Mouse (Mus musculus) ZHBTc4 (cell line): ENCODE results near the gene Usp50.
A peak's percentile ranks its signal among the peaks of the same experiment; 100 is the strongest.

ENCODE experiments used
- DNase-seq: peaks from one replicate; pipeline ENCODE4 v3.0.0-alpha.2; 2011; ENCODE audit warnings: low read depth, low spot score

Gene Usp50

GRCm38 (mm10) chr2:126783370-126783769, at the start of gene Usp50:
TSS of gene Usp50 (minus strand) at chr2:126783470.
- DNase-seq, result no peak

- no peak for DNase-seq
Measured at GRCm38 (mm10) chr2:126817414-126817813, 34.1 kb upstream of the Usp50 start.

GRCm38 (mm10) chr2:126816644-126817347, 33.5 kb upstream of the Usp50 start:
- DNase-seq, result no peak

- DNase-seq, result no peak
Measured at GRCm38 (mm10) chr2:126815822-126816221, 32.6 kb upstream of the Usp50 start.

- DNase-seq, result no peak
Measured at GRCm38 (mm10) chr2:126801980-126802379, 18.7 kb upstream of the Usp50 start.

GRCm38 (mm10) chr2:126798455-126798854, 15.2 kb upstream of the Usp50 start:
- no peak for DNase-seq

GRCm38 (mm10) chr2:126795708-126796107, 12.4 kb upstream of the Usp50 start:
- peak; percentile 48 for DNase-seq

- DNase-seq, result no peak
Measured at GRCm38 (mm10) chr2:126792611-126793010, 9.3 kb upstream of the Usp50 start.

- no peak for DNase-seq
Measured at GRCm38 (mm10) chr2:126787721-126788342, 4.6 kb upstream of the Usp50 start.

- DNase-seq, result peak; percentile 64
Measured at GRCm38 (mm10) chr2:126782433-126782832, 837 bp downstream of the Usp50 start.

- no peak for DNase-seq
Measured at GRCm38 (mm10) chr2:126781478-126781877, 1.8 kb downstream of the Usp50 start.

- DNase-seq, result peak; percentile 70
Measured at GRCm38 (mm10) chr2:126780286-126780685, 3.0 kb downstream of the Usp50 start.

- no peak for DNase-seq
Measured at GRCm38 (mm10) chr2:126778806-126779205, 4.5 kb downstream of the Usp50 start.

GRCm38 (mm10) chr2:126776416-126776815, 6.9 kb downstream of the Usp50 start:
- DNase-seq, result no peak

- DNase-seq, result no peak
Measured at GRCm38 (mm10) chr2:126775951-126776350, 7.3 kb downstream of the Usp50 start.

GRCm38 (mm10) chr2:126772217-126772616, 11.1 kb downstream of the Usp50 start:
- peak; percentile 24 for DNase-seq

- no peak for DNase-seq
Measured at GRCm38 (mm10) chr2:126769431-126770181, 13.7 kb downstream of the Usp50 start.

- no peak for DNase-seq
Measured at GRCm38 (mm10) chr2:126768194-126768593, 15.1 kb downstream of the Usp50 start.

GRCm38 (mm10) chr2:126767599-126767998, 15.7 kb downstream of the Usp50 start:
- peak; percentile 69 for DNase-seq

- peak; percentile 39 for DNase-seq
Measured at GRCm38 (mm10) chr2:126765867-126766582, 17.2 kb downstream of the Usp50 start.

- DNase-seq, result no peak
Measured at GRCm38 (mm10) chr2:126759351-126759750, 23.9 kb downstream of the Usp50 start.

GRCm38 (mm10) chr2:126755664-126756063, 27.6 kb downstream of the Usp50 start:
- no peak for DNase-seq
